Mouse (Mus musculus): Measurements from ENCODE around the gene Ptprn2. TPM values are rescaled to one million over a fixed set of nuclear protein-coding genes. Genes with fewer than 3 reads are reported as not detected.

Ptprn2 gene
- polyA plus RNA-seq, 1 experiment: 0.95 TPM

- no peaks in the 10 kb centered on the region for H3K4me1 ChIP-seq (ENCODE audit: control insufficient read depth, insufficient read depth, low read length)
- no peak overlapping the region for H3K4me3 ChIP-seq (replicated peaks; ENCODE audit: extremely low read depth, low read depth, low read length)
- TF ChIP-seq CTCF (IDR thresholded peaks at IDR 0.05; ENCODE audit: insufficient read depth, low read length) (no peak), POLR2A (IDR thresholded peaks at IDR 0.05; ENCODE audit: borderline replicate concordance, extremely low read depth, low read depth, low read length) (no peak)
- WGBS: 56% methylated on average over 3 of the region's 3 CpGs
- DNase-seq: no peak
Measured at GRCm38 (mm10) chr12:116949726-116950125, 464.2 kb downstream of the Ptprn2 start.

GRCm38 (mm10) chr12:116952452-116953205, 467.1 kb downstream of the Ptprn2 start:
- Histone ChIP-seq H3K4me3 (replicated peaks; ENCODE audit: extremely low read depth, low read depth, low read length) (no peak overlapping the region), H3K4me1 (ENCODE audit: control insufficient read depth, insufficient read depth, low read length) (no peaks in the 10 kb centered on the region)
- no peak for DNase-seq
- WGBS: 80% methylated on average over 13 of the region's 13 CpGs
- TF ChIP-seq POLR2A (IDR thresholded peaks at IDR 0.05; ENCODE audit: borderline replicate concordance, extremely low read depth, low read depth, low read length) (no peak), CTCF (IDR thresholded peaks at IDR 0.05; ENCODE audit: insufficient read depth, low read length) (no peak)

- H3K4me1 ChIP-seq (ENCODE audit: control insufficient read depth, insufficient read depth, low read length): no peaks in the 10 kb centered on the region
- DNase-seq: no peak
- WGBS: 85% methylated on average over 2 of the region's 2 CpGs
- no peak overlapping the region for H3K4me3 ChIP-seq (replicated peaks; ENCODE audit: extremely low read depth, low read depth, low read length)
- TF ChIP-seq POLR2A (IDR thresholded peaks at IDR 0.05; ENCODE audit: borderline replicate concordance, extremely low read depth, low read depth, low read length): no peak
Measured at GRCm38 (mm10) chr12:116959164-116959563, 473.6 kb downstream of the Ptprn2 start.

- no peak overlapping the region for H3K4me3 ChIP-seq (replicated peaks; ENCODE audit: extremely low read depth, low read depth, low read length)
- 91% methylated on average over 1 of the region's 1 CpGs for WGBS
- DNase-seq: no peak
- no peak for TF ChIP-seq POLR2A (IDR thresholded peaks at IDR 0.05; ENCODE audit: borderline replicate concordance, extremely low read depth, low read depth, low read length)
- TF ChIP-seq CTCF (IDR thresholded peaks at IDR 0.05; ENCODE audit: insufficient read depth, low read length): no peak
- no peaks in the 10 kb centered on the region for H3K4me1 ChIP-seq (ENCODE audit: control insufficient read depth, insufficient read depth, low read length)
Measured at GRCm38 (mm10) chr12:116963906-116964305, 478.4 kb downstream of the Ptprn2 start.

GRCm38 (mm10) chr12:116968215-116968939, 482.9 kb downstream of the Ptprn2 start:
- 55% methylated on average over 8 of the region's 8 CpGs for WGBS
- no peaks in the 10 kb centered on the region for H3K4me1 ChIP-seq (ENCODE audit: control insufficient read depth, insufficient read depth, low read length)
- H3K4me3 ChIP-seq (replicated peaks; ENCODE audit: extremely low read depth, low read depth, low read length): no peak overlapping the region

GRCm38 (mm10) chr12:116975547-116975946, 490.0 kb downstream of the Ptprn2 start:
- 86% methylated on average over 5 of the region's 5 CpGs for WGBS
- DNase-seq: no peak
- Histone ChIP-seq H3K4me1 (ENCODE audit: control insufficient read depth, insufficient read depth, low read length) (no peaks in the 10 kb centered on the region), H3K4me3 (replicated peaks; ENCODE audit: extremely low read depth, low read depth, low read length) (no peak overlapping the region)
- TF ChIP-seq CTCF (IDR thresholded peaks at IDR 0.05; ENCODE audit: insufficient read depth, low read length) (no peak), POLR2A (IDR thresholded peaks at IDR 0.05; ENCODE audit: borderline replicate concordance, extremely low read depth, low read depth, low read length) (no peak)

More at GRCm38 (mm10) chr12:116968215-116968939, 482.9 kb downstream of the Ptprn2 start:
- TF ChIP-seq CTCF (IDR thresholded peaks at IDR 0.05; ENCODE audit: insufficient read depth, low read length) (no peak), POLR2A (IDR thresholded peaks at IDR 0.05; ENCODE audit: borderline replicate concordance, extremely low read depth, low read depth, low read length) (no peak)
- DNase-seq: no peak

GRCm38 (mm10) chr12:116976981-116977380, 491.5 kb downstream of the Ptprn2 start:
- no peak for TF ChIP-seq CTCF (IDR thresholded peaks at IDR 0.05; ENCODE audit: insufficient read depth, low read length)
- no peak for TF ChIP-seq POLR2A (IDR thresholded peaks at IDR 0.05; ENCODE audit: borderline replicate concordance, extremely low read depth, low read depth, low read length)
- Histone ChIP-seq H3K4me1 (ENCODE audit: control insufficient read depth, insufficient read depth, low read length) (no peaks in the 10 kb centered on the region), H3K4me3 (replicated peaks; ENCODE audit: extremely low read depth, low read depth, low read length) (no peak overlapping the region)
- WGBS: 47% methylated on average over 6 of the region's 6 CpGs
- no peak for DNase-seq

GRCm38 (mm10) chr12:116978201-116978600, 492.7 kb downstream of the Ptprn2 start:
- TF ChIP-seq CTCF (IDR thresholded peaks at IDR 0.05; ENCODE audit: insufficient read depth, low read length) (peak; percentile 37), POLR2A (IDR thresholded peaks at IDR 0.05; ENCODE audit: borderline replicate concordance, extremely low read depth, low read depth, low read length) (no peak)
- DNase-seq: no peak
- H3K4me1 ChIP-seq (ENCODE audit: control insufficient read depth, insufficient read depth, low read length): no peaks in the 10 kb centered on the region
- 80% methylated on average over 6 of the region's 6 CpGs for WGBS
- H3K4me3 ChIP-seq (replicated peaks; ENCODE audit: extremely low read depth, low read depth, low read length): no peak overlapping the region

GRCm38 (mm10) chr12:116981315-116981714, 495.8 kb downstream of the Ptprn2 start:
- 84% methylated on average over 1 of the region's 1 CpGs for WGBS
- no peaks in the 10 kb centered on the region for H3K4me1 ChIP-seq (ENCODE audit: control insufficient read depth, insufficient read depth, low read length)
- DNase-seq: no peak
- TF ChIP-seq CTCF (IDR thresholded peaks at IDR 0.05; ENCODE audit: insufficient read depth, low read length): no peak
- no peak for TF ChIP-seq POLR2A (IDR thresholded peaks at IDR 0.05; ENCODE audit: borderline replicate concordance, extremely low read depth, low read depth, low read length)
- H3K4me3 ChIP-seq (replicated peaks; ENCODE audit: extremely low read depth, low read depth, low read length): no peak overlapping the region

- WGBS: 67% methylated on average over 10 of the region's 10 CpGs
- DNase-seq: no peak
- Histone ChIP-seq H3K4me1 (ENCODE audit: control insufficient read depth, insufficient read depth, low read length) (no peaks in the 10 kb centered on the region), H3K4me3 (replicated peaks; ENCODE audit: extremely low read depth, low read depth, low read length) (no peak overlapping the region)
- TF ChIP-seq POLR2A (IDR thresholded peaks at IDR 0.05; ENCODE audit: borderline replicate concordance, extremely low read depth, low read depth, low read length) (no peak), CTCF (IDR thresholded peaks at IDR 0.05; ENCODE audit: insufficient read depth, low read length) (no peak)
Measured at GRCm38 (mm10) chr12:116989144-116989543, 503.6 kb downstream of the Ptprn2 start.

All from lung, adult 2 months (tissue).